Mouse (Mus musculus) hindbrain, embryonic 14.5 days (tissue): ENCODE data around the gene Dpf3. TPM values are rescaled to one million over a fixed set of nuclear protein-coding genes. Genes with fewer than 3 reads are reported as not detected.

Experiments used
- ATAC-seq: fragments of 200-750 bp; cut with Nextera tagmentation; 2 replicates; pipeline ENCODE4 v1.8.0; 2017; ENCODE audit warnings: moderate number of reproducible peaks, mild to moderate bottlenecking, moderate TSS enrichment, moderate library complexity; ENCODE audit not compliant: low FRiP score
- DNase-seq: peaks from one replicate; pipeline ENCODE4 v3.0.0-alpha.2; 2015; ENCODE audit warnings: low spot score
- H3K27ac ChIP-seq: fragments of 300-500 bp; sonication (generic); 2 replicates; pipeline ENCODE4 v1.5.1; 2014; ENCODE audit warnings: mild to moderate bottlenecking, moderate library complexity
- H3K27me3 ChIP-seq: fragments of 300-500 bp; sonication (generic); 2 replicates; pipeline ENCODE4 v1.6.1; 2014; ENCODE audit warnings: mild to moderate bottlenecking, low read length, mixed read lengths; ENCODE audit not compliant: control insufficient read depth, insufficient read depth
- H3K36me3 ChIP-seq: fragments of 300-500 bp; sonication (generic); replicated peaks from 2 replicates; pipeline ENCODE4 v1.6.1; 2014; ENCODE audit not compliant: control insufficient read depth, insufficient read depth
- H3K4me1 ChIP-seq: fragments of 300-500 bp; sonication (generic); replicated peaks from 2 replicates; pipeline ENCODE4 v1.6.1; 2014; ENCODE audit warnings: antibody characterized with exemption, low read length, mixed read lengths; ENCODE audit not compliant: control insufficient read depth, insufficient read depth
- H3K4me2 ChIP-seq: fragments of 300-500 bp; sonication (generic); replicated peaks from 2 replicates; pipeline ENCODE4 v1.6.1; 2014; ENCODE audit warnings: mild to moderate bottlenecking, moderate library complexity
- H3K4me3 ChIP-seq: fragments of 300-500 bp; sonication (generic); replicated peaks from 2 replicates; pipeline ENCODE4 v1.5.1; 2014; ENCODE audit warnings: mild to moderate bottlenecking, low read length
- H3K9ac ChIP-seq: fragments of 300-500 bp; sonication (generic); 2 replicates; pipeline ENCODE4 v1.6.1; 2014
- H3K9me3 ChIP-seq: fragments of 300-500 bp; sonication (generic); 2 replicates; pipeline ENCODE4 v1.6.1; 2016; ENCODE audit warnings: low read length; ENCODE audit not compliant: control insufficient read depth
- WGBS: fragments of 180-500 bp; shearing (Covaris S2); extraction: QIAGEN DNeasy Blood & Tissue Kit; methylation state at CpG from one replicate; pipeline ENCODE4 v1.1.7; 2014; 5-methylcytosine and 5-hydroxymethylcytosine counted together
- polyA plus RNA-seq: library from polyadenylated mRNA; unstranded; fragments of >200 nt; fragmentation: Nextera tagmentation; extraction: Ambion mirVana; gene quantifications from 2 replicates; pipeline ENCODE4 v1.2.1, GENCODE M21; 2014

The Dpf3 gene
- polyA plus RNA-seq, 1 experiment from 2014 or later: 23.9 TPM

- H3K36me3 ChIP-seq: no peaks in the 10 kb centered on the region
- no peaks in the 10 kb centered on the region for H3K27me3 ChIP-seq
- no peak overlapping the region for H3K27ac ChIP-seq
- H3K4me3 ChIP-seq: no peak overlapping the region
- ATAC-seq (no peak), DNase-seq (no peak)
- H3K4me2 ChIP-seq: no peak overlapping the region
- H3K9ac ChIP-seq: no peak overlapping the region
- WGBS: 25% methylated on average over 4 of the region's 4 CpGs
- H3K9me3 ChIP-seq: no peaks in the 10 kb centered on the region
- H3K4me1 ChIP-seq: 0 out of 2 replicates have a peak, but pooled peaks cover 3% of the 10 kb centered on the region
These were observed 260.5 kb downstream of the Dpf3 start for GRCm38 (mm10) chr12:83227014-83227413.

GRCm38 (mm10) chr12:83220964-83221363, 266.6 kb downstream of the Dpf3 start:
- H3K36me3 ChIP-seq: no peaks in the 10 kb centered on the region
- WGBS: 86% methylated on average over 7 of the region's 7 CpGs

GRCm38 (mm10) chr12:83213879-83214341, 273.6 kb downstream of the Dpf3 start:
- WGBS: 3% methylated on average over 6 of the region's 6 CpGs
- no peaks in the 10 kb centered on the region for H3K27me3 ChIP-seq
- peaks cover 15% of the 10 kb centered on the region for H3K4me1 ChIP-seq
- no peak overlapping the region for H3K4me2 ChIP-seq
- no peak overlapping the region for H3K27ac ChIP-seq
- no peak overlapping the region for H3K9ac ChIP-seq
- H3K4me3 ChIP-seq: no peak overlapping the region
- peak; percentile 48 for DNase-seq
- ATAC-seq: peak; percentile 59
- H3K9me3 ChIP-seq: no peaks in the 10 kb centered on the region
- no peaks in the 10 kb centered on the region for H3K36me3 ChIP-seq

More at GRCm38 (mm10) chr12:83220964-83221363, 266.6 kb downstream of the Dpf3 start:
- no peak for DNase-seq
- H3K9ac ChIP-seq: no peak overlapping the region
- no peak for ATAC-seq
- H3K4me3 ChIP-seq: no peak overlapping the region
- H3K9me3 ChIP-seq: no peaks in the 10 kb centered on the region
- H3K4me2 ChIP-seq: no peak overlapping the region
- H3K27me3 ChIP-seq: no peaks in the 10 kb centered on the region
- H3K4me1 ChIP-seq: no peaks in the 10 kb centered on the region
- no peak overlapping the region for H3K27ac ChIP-seq

- H3K4me2 ChIP-seq: no peak overlapping the region
- H3K27me3 ChIP-seq: no peaks in the 10 kb centered on the region
- 68% methylated on average over 2 of the region's 2 CpGs for WGBS
- H3K36me3 ChIP-seq: no peaks in the 10 kb centered on the region
- no peak overlapping the region for H3K4me3 ChIP-seq
- H3K9ac ChIP-seq: no peak overlapping the region
- H3K27ac ChIP-seq: no peak overlapping the region
- H3K4me1 ChIP-seq: peaks cover 29% of the 10 kb centered on the region
- H3K9me3 ChIP-seq: no peaks in the 10 kb centered on the region
- ATAC-seq: no peak
- DNase-seq: no peak
These were observed 275.5 kb downstream of the Dpf3 start for GRCm38 (mm10) chr12:83211976-83212375.

- no peak overlapping the region for H3K4me2 ChIP-seq
- H3K9ac ChIP-seq: no peak overlapping the region
- no peak for DNase-seq
- no peak overlapping the region for H3K4me3 ChIP-seq
- H3K27ac ChIP-seq: no peak overlapping the region
- no peaks in the 10 kb centered on the region for H3K36me3 ChIP-seq
- 71% methylated on average over 7 of the region's 7 CpGs for WGBS
- peaks cover 29% of the 10 kb centered on the region for H3K4me1 ChIP-seq
- ATAC-seq: no peak
- H3K9me3 ChIP-seq: no peaks in the 10 kb centered on the region
- no peaks in the 10 kb centered on the region for H3K27me3 ChIP-seq
These were observed 276.2 kb downstream of the Dpf3 start for GRCm38 (mm10) chr12:83211146-83211822.

- no peaks in the 10 kb centered on the region for H3K36me3 ChIP-seq
- WGBS: 74% methylated on average over 3 of the region's 3 CpGs
- H3K27ac ChIP-seq: no peak overlapping the region
- no peaks in the 10 kb centered on the region for H3K27me3 ChIP-seq
- ATAC-seq (no peak), DNase-seq (no peak)
- H3K4me1 ChIP-seq: peaks cover 29% of the 10 kb centered on the region
- H3K4me3 ChIP-seq: no peak overlapping the region
- no peaks in the 10 kb centered on the region for H3K9me3 ChIP-seq
- H3K9ac ChIP-seq: no peak overlapping the region
- no peak overlapping the region for H3K4me2 ChIP-seq
These were observed 276.8 kb downstream of the Dpf3 start for GRCm38 (mm10) chr12:83210735-83211134.

- H3K9me3 ChIP-seq: no peaks in the 10 kb centered on the region
- no peaks in the 10 kb centered on the region for H3K36me3 ChIP-seq
- no peak overlapping the region for H3K4me2 ChIP-seq
- H3K27me3 ChIP-seq: no peaks in the 10 kb centered on the region
- H3K4me3 ChIP-seq: no peak overlapping the region
- ATAC-seq (no peak), DNase-seq (no peak)
- H3K27ac ChIP-seq: no peak overlapping the region
- 73% methylated on average over 5 of the region's 5 CpGs for WGBS
- H3K4me1 ChIP-seq: peaks cover 29% of the 10 kb centered on the region
- H3K9ac ChIP-seq: no peak overlapping the region
These were observed 277.2 kb downstream of the Dpf3 start for GRCm38 (mm10) chr12:83210294-83210693.

GRCm38 (mm10) chr12:83209461-83209860, 278.1 kb downstream of the Dpf3 start:
- H3K27ac ChIP-seq: no peak overlapping the region
- H3K36me3 ChIP-seq: no peaks in the 10 kb centered on the region
- WGBS: 42% methylated on average over 6 of the region's 6 CpGs
- H3K27me3 ChIP-seq: no peaks in the 10 kb centered on the region
- no peak overlapping the region for H3K4me3 ChIP-seq
- no peak for DNase-seq
- no peak for ATAC-seq
- no peaks in the 10 kb centered on the region for H3K9me3 ChIP-seq
- peaks cover 29% of the 10 kb centered on the region for H3K4me1 ChIP-seq
- H3K9ac ChIP-seq: no peak overlapping the region
- H3K4me2 ChIP-seq: no peak overlapping the region

- peak overlapping the region; percentile 49; the same call in 1 of the 2 replicates for H3K27ac ChIP-seq
- no peak overlapping the region for H3K9ac ChIP-seq
- no peak for DNase-seq
These were observed 278.7 kb downstream of the Dpf3 start for GRCm38 (mm10) chr12:83208841-83209240.

More at GRCm38 (mm10) chr12:83208841-83209240, 278.7 kb downstream of the Dpf3 start:
- H3K4me3 ChIP-seq: no peak overlapping the region
- H3K9me3 ChIP-seq: no peaks in the 10 kb centered on the region
- H3K27me3 ChIP-seq: no peaks in the 10 kb centered on the region
- no peak overlapping the region for H3K4me2 ChIP-seq
- peaks cover 23% of the 10 kb centered on the region for H3K4me1 ChIP-seq
- ATAC-seq: no peak
- WGBS: 62% methylated on average over 6 of the region's 6 CpGs
- H3K36me3 ChIP-seq: no peaks in the 10 kb centered on the region
